Mouse (Mus musculus) neural tube, embryonic 13.5 days (tissue): ENCODE results near the gene Prph2. TPM values are rescaled to one million over a fixed set of nuclear protein-coding genes. Genes with fewer than 3 reads are reported as not detected.

Experiments used
- ATAC-seq: fragments of 200-750 bp; cut with Nextera tagmentation; 2 replicates; pipeline ENCODE4 v1.8.0; 2017; ENCODE audit warnings: low read depth, mild to moderate bottlenecking, moderate TSS enrichment, moderate library complexity
- H3K27ac ChIP-seq: fragments of 300-500 bp; sonication (generic); replicated peaks from 2 replicates; pipeline ENCODE4 v1.5.1; 2015; ENCODE audit warnings: moderate library complexity, mild to moderate bottlenecking, inconsistent platforms
- H3K27me3 ChIP-seq: fragments of 300-500 bp; sonication (generic); 2 replicates; pipeline ENCODE4 v1.6.1; 2015; ENCODE audit warnings: mild to moderate bottlenecking, inconsistent platforms
- H3K36me3 ChIP-seq: fragments of 300-500 bp; sonication (generic); 2 replicates; pipeline ENCODE4 v1.6.1; 2015; ENCODE audit warnings: mild to moderate bottlenecking, inconsistent platforms
- H3K4me1 ChIP-seq: fragments of 300-500 bp; sonication (generic); replicated peaks from 2 replicates; pipeline ENCODE4 v1.6.1; 2015; ENCODE audit warnings: inconsistent platforms
- H3K4me2 ChIP-seq: fragments of 300-500 bp; sonication (generic); 2 replicates; pipeline ENCODE4 v1.6.1; 2015; ENCODE audit warnings: inconsistent platforms, mild to moderate bottlenecking, moderate library complexity
- H3K4me3 ChIP-seq: fragments of 300-500 bp; sonication (generic); 2 replicates; pipeline ENCODE4 v1.5.1; 2015; ENCODE audit warnings: mild to moderate bottlenecking, inconsistent platforms
- H3K9ac ChIP-seq: fragments of 300-500 bp; sonication (generic); 2 replicates; pipeline ENCODE4 v1.6.1; 2015; ENCODE audit warnings: moderate library complexity, mild to moderate bottlenecking, inconsistent platforms
- H3K9me3 ChIP-seq: fragments of 300-500 bp; sonication (generic); 2 replicates; pipeline ENCODE4 v1.6.1; 2016; ENCODE audit warnings: inconsistent platforms
- WGBS: fragments of 180-500 bp; shearing (Covaris S2); methylation state at CpG from one replicate; pipeline ENCODE4 v1.1.7; 2015; 5-methylcytosine and 5-hydroxymethylcytosine counted together
- polyA plus RNA-seq: library from polyadenylated mRNA; unstranded; fragments of >200 nt; fragmentation: Nextera tagmentation; extraction: Ambion mirVana; gene quantifications from 2 replicates; pipeline ENCODE4 v1.2.1, GENCODE M21; 2015

Gene Prph2
- polyA plus RNA-seq, 1 experiment from 2014 or later = not detected

- WGBS = 81% methylated on average over 6 of the region's 6 CpGs
- no peak for ATAC-seq
- H3K9me3 ChIP-seq = no peaks in the 10 kb centered on the region
- H3K4me1 ChIP-seq = peaks cover 9% of the 10 kb centered on the region
- H3K4me2 ChIP-seq = no peak overlapping the region
- H3K27me3 ChIP-seq = no peaks in the 10 kb centered on the region
- H3K27ac ChIP-seq = no peak overlapping the region
- H3K36me3 ChIP-seq = no peaks in the 10 kb centered on the region
- H3K9ac ChIP-seq = no peak overlapping the region
- no peak overlapping the region for H3K4me3 ChIP-seq
Observed at GRCm38 (mm10) chr17:46881728-46882127, 28.5 kb upstream of the Prph2 start.

- peaks cover 9% of the 10 kb centered on the region for H3K4me1 ChIP-seq
- no peaks in the 10 kb centered on the region for H3K27me3 ChIP-seq
- H3K9ac ChIP-seq = no peak overlapping the region
- no peaks in the 10 kb centered on the region for H3K36me3 ChIP-seq
- H3K27ac ChIP-seq = no peak overlapping the region
- H3K9me3 ChIP-seq = no peaks in the 10 kb centered on the region
- H3K4me3 ChIP-seq = no peak overlapping the region
- no peak overlapping the region for H3K4me2 ChIP-seq
- WGBS = 91% methylated on average over 9 of the region's 9 CpGs
- ATAC-seq = no peak
Observed at GRCm38 (mm10) chr17:46883107-46883506, 27.2 kb upstream of the Prph2 start.

GRCm38 (mm10) chr17:46884766-46885165, 25.5 kb upstream of the Prph2 start:
- Histone ChIP-seq H3K9ac (no peak overlapping the region), H3K9me3 (no peaks in the 10 kb centered on the region), H3K27me3 (no peaks in the 10 kb centered on the region), H3K36me3 (no peaks in the 10 kb centered on the region), H3K4me2 (no peak overlapping the region), H3K4me3 (no peak overlapping the region), H3K27ac (no peak overlapping the region), H3K4me1 (peaks cover 13% of the 10 kb centered on the region)
- no peak for ATAC-seq
- 92% methylated on average over 6 of the region's 6 CpGs for WGBS

- WGBS = 90% methylated on average over 11 of the region's 11 CpGs
- H3K4me3 ChIP-seq = no peak overlapping the region
- no peaks in the 10 kb centered on the region for H3K36me3 ChIP-seq
- no peak overlapping the region for H3K9ac ChIP-seq
- H3K9me3 ChIP-seq = no peaks in the 10 kb centered on the region
- H3K27me3 ChIP-seq = no peaks in the 10 kb centered on the region
- H3K27ac ChIP-seq = no peak overlapping the region
- H3K4me1 ChIP-seq = peaks cover 9% of the 10 kb centered on the region
- no peak for ATAC-seq
- H3K4me2 ChIP-seq = no peak overlapping the region
Observed at GRCm38 (mm10) chr17:46885218-46885909, 24.9 kb upstream of the Prph2 start.

GRCm38 (mm10) chr17:46885910-46886643, 24.2 kb upstream of the Prph2 start:
- Histone ChIP-seq H3K36me3 (no peaks in the 10 kb centered on the region), H3K9ac (no peak overlapping the region), H3K27ac (no peak overlapping the region), H3K4me1 (peaks cover 9% of the 10 kb centered on the region), H3K4me3 (no peak overlapping the region), H3K9me3 (no peaks in the 10 kb centered on the region), H3K27me3 (no peaks in the 10 kb centered on the region), H3K4me2 (no peak overlapping the region)
- WGBS = 64% methylated on average over 17 of the region's 17 CpGs
- no peak for ATAC-seq

- Histone ChIP-seq H3K4me1 (peaks cover 33% of the 10 kb centered on the region), H3K9ac (peak overlapping the region; percentile 84), H3K36me3 (0 out of 2 replicates have a peak, but pooled peaks cover 6% of the 10 kb centered on the region), H3K4me3 (peak overlapping the region; percentile 98), H3K27ac (peak overlapping the region; percentile 99), H3K9me3 (no peaks in the 10 kb centered on the region), H3K27me3 (no peaks in the 10 kb centered on the region), H3K4me2 (peak overlapping the region; percentile 71)
- WGBS = 40% methylated on average over 16 of the region's 16 CpGs
- no peak for ATAC-seq
Observed at GRCm38 (mm10) chr17:46888511-46889212, 21.6 kb upstream of the Prph2 start.

GRCm38 (mm10) chr17:46889450-46890084, 20.7 kb upstream of the Prph2 start:
- Histone ChIP-seq H3K4me1 (peaks cover 37% of the 10 kb centered on the region), H3K27me3 (no peaks in the 10 kb centered on the region), H3K27ac (peak overlapping the region; percentile 99), H3K4me2 (peak overlapping the region; percentile 71), H3K36me3 (0 out of 2 replicates have a peak, but pooled peaks cover 9% of the 10 kb centered on the region), H3K9ac (peak overlapping the region; percentile 84), H3K4me3 (peak overlapping the region; percentile 98), H3K9me3 (no peaks in the 10 kb centered on the region)
- under 1% methylated on average over 44 of the region's 44 CpGs for WGBS
- ATAC-seq = peak; percentile 68

GRCm38 (mm10) chr17:46890116-46890815, 20.0 kb upstream of the Prph2 start, which contains the start of gene Tbcc:
Gene Tbcc, plus strand, starts transcription at chr17:46890684.
- WGBS = under 1% methylated on average over 40 of the region's 40 CpGs
- Histone ChIP-seq H3K4me1 (peaks cover 37% of the 10 kb centered on the region), H3K27me3 (no peaks in the 10 kb centered on the region), H3K9me3 (no peaks in the 10 kb centered on the region), H3K9ac (peak within 1 kb of the TSS; percentile 97), H3K36me3 (0 out of 2 replicates have a peak, but pooled peaks cover 9% of the 10 kb centered on the region), H3K27ac (peak within 1 kb of the TSS; percentile 99), H3K4me3 (peak within 1 kb of the TSS; percentile 98), H3K4me2 (peak within 1 kb of the TSS; percentile 93)
- peak; percentile 92 for ATAC-seq

GRCm38 (mm10) chr17:46890843-46891594, 19.2 kb upstream of the Prph2 start:
- peak overlapping the region; percentile 93 for H3K27ac ChIP-seq
- H3K9me3 ChIP-seq = no peaks in the 10 kb centered on the region
- ATAC-seq = no peak; the same call in 1 of the 2 replicates
- peak overlapping the region; percentile 98 for H3K4me3 ChIP-seq
- H3K27me3 ChIP-seq = no peaks in the 10 kb centered on the region
- WGBS = 1% methylated on average over 64 of the region's 64 CpGs
- H3K9ac ChIP-seq = peak overlapping the region; percentile 97
- H3K4me1 ChIP-seq = peaks cover 37% of the 10 kb centered on the region
- H3K4me2 ChIP-seq = peak overlapping the region; percentile 93
- 0 out of 2 replicates have a peak, but pooled peaks cover 9% of the 10 kb centered on the region for H3K36me3 ChIP-seq

GRCm38 (mm10) chr17:46895426-46895825, 14.8 kb upstream of the Prph2 start:
- Histone ChIP-seq H3K9ac (no peak overlapping the region), H3K4me3 (no peak overlapping the region), H3K4me1 (peaks cover 28% of the 10 kb centered on the region), H3K4me2 (no peak overlapping the region), H3K27ac (no peak overlapping the region), H3K36me3 (0 out of 2 replicates have a peak, but pooled peaks cover 9% of the 10 kb centered on the region), H3K9me3 (no peaks in the 10 kb centered on the region), H3K27me3 (no peaks in the 10 kb centered on the region)
- 93% methylated on average over 9 of the region's 9 CpGs for WGBS
- ATAC-seq = no peak
